Mouse (Mus musculus) lung, postnatal 0 days (tissue): ENCODE results near the gene Gm10842. TPM values are rescaled to one million over a fixed set of nuclear protein-coding genes. Genes with fewer than 3 reads are reported as not detected.
A peak's percentile ranks its signal among the peaks of the same experiment; 100 is the strongest.
"Not testable (repeated sequence)": the region's sequence is repeated elsewhere in the genome, so short reads cannot be mapped to it uniquely, and the experiment has no call there.

Experiments used
- ATAC-seq: fragments of 200-750 bp; cut with Nextera tagmentation; 2 replicates; pipeline ENCODE4 v1.8.0; 2017; ENCODE audit warnings: moderate library complexity
- DNase-seq: peaks from one replicate; pipeline ENCODE4 v3.0.0-alpha.2; 2016; ENCODE audit warnings: low spot score
- H3K27ac ChIP-seq: fragments of 300-500 bp; sonication (generic); 2 replicates; pipeline ENCODE4 v1.5.1; 2014; ENCODE audit warnings: antibody characterized with exemption, mild to moderate bottlenecking, low read length, mixed read lengths
- H3K27me3 ChIP-seq: fragments of 300-500 bp; sonication (generic); replicated peaks from 2 replicates; pipeline ENCODE4 v1.6.1; 2014; ENCODE audit warnings: low read length, mixed read lengths; ENCODE audit not compliant: insufficient read depth
- H3K36me3 ChIP-seq: fragments of 300-500 bp; sonication (generic); 2 replicates; pipeline ENCODE4 v1.6.1; 2014; ENCODE audit warnings: low read length, mixed read lengths; ENCODE audit not compliant: insufficient read depth
- H3K4me1 ChIP-seq: fragments of 300-500 bp; sonication (generic); 2 replicates; pipeline ENCODE4 v1.6.1; 2014; ENCODE audit warnings: antibody characterized with exemption, low read depth, low read length, mixed read lengths; ENCODE audit not compliant: insufficient read depth
- H3K4me2 ChIP-seq: fragments of 300-500 bp; sonication (generic); replicated peaks from 2 replicates; pipeline ENCODE4 v1.6.1; 2014; ENCODE audit warnings: low read depth, mild to moderate bottlenecking, low read length, moderate library complexity, mixed read lengths
- H3K4me3 ChIP-seq: fragments of 300-500 bp; sonication (generic); 2 replicates; pipeline ENCODE4 v1.5.1; 2014; ENCODE audit warnings: low read depth, low read length
- H3K9ac ChIP-seq: fragments of 300-500 bp; sonication (generic); replicated peaks from 2 replicates; pipeline ENCODE4 v1.6.1; 2014; ENCODE audit warnings: low read depth, mild to moderate bottlenecking
- H3K9me3 ChIP-seq: fragments of 300-500 bp; sonication (generic); 2 replicates; pipeline ENCODE4 v1.6.1; 2016; ENCODE audit warnings: low read length, mixed read lengths
- CTCF ChIP-seq: IDR thresholded peaks from 2 replicates; pipeline ENCODE4 v1.5.1; 2016; ENCODE audit warnings: antibody characterized with exemption, mild to moderate bottlenecking
- EP300 ChIP-seq: IDR thresholded peaks from 2 replicates; pipeline ENCODE4 v1.6.1; 2016; ENCODE audit warnings: antibody characterized with exemption, mild to moderate bottlenecking, control low read depth
- WGBS: fragments of 180-500 bp; shearing (Covaris S2); extraction: QIAGEN DNeasy Blood & Tissue Kit; methylation state at CpG from one replicate; pipeline ENCODE4 v1.1.7; 2014; 5-methylcytosine and 5-hydroxymethylcytosine counted together
- polyA plus RNA-seq: library from polyadenylated mRNA; unstranded; fragments of >200 nt; fragmentation: Nextera tagmentation; extraction: Ambion mirVana; gene quantifications from 2 replicates; pipeline ENCODE4 v1.2.1, GENCODE M21; 2015

Gene Gm10842
- polyA plus RNA-seq, 1 experiment from 2014 or later: not detected

DNA sequence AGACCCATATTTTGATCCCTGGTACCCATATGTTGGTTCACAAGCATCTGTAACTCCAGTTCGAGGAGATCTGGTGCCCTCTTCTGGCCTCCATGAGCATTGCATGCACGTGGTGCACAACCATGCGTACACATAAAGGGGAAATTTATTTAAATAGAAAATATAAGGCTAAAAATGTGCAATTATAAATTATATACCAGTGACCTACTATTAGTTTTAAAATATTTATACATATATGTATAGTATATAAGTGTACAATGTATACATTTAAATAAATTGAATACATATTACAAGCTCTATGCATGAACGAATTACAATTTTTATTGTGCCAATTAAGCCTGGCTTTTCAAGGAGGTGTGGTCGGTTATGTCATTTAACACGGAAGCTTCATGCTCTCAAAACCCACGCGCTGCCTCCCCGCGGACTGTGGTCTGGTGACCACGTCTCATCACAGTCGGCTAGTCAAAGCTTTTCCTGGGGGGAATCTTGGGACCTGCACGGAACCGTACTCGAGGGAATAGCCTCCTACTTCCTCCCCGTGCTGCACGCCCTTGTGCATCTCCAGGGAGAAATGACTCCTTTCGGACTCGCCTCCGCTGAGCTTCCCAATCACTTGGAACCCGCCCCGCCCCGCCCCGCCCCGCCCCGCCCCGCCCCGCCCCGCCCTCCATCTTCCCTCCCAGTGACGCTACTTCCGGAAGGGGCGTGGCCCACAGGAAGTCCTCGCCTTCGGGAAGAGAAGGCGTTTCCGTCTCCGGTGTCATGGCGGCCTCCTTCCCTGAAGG is 20.8 kb upstream of the Gm10842 start, which contains the start of gene Mettl2:
TSS of gene Mettl2 (plus strand) at position 691 of the 785 bp plus-strand sequence.
- DNase-seq (peak; percentile 95), ATAC-seq (peak; percentile 91)
- Histone ChIP-seq H3K9me3 (no peaks in the 10 kb centered on the region), H3K27ac (no peak within 1 kb of the TSS), H3K4me1 (peaks cover 11% of the 10 kb centered on the region; the same call in 1 of the 2 replicates), H3K27me3 (no peaks in the 10 kb centered on the region), H3K4me3 (peak within 1 kb of the TSS; percentile 70), H3K9ac (peak within 1 kb of the TSS; percentile 58), H3K36me3 (0 out of 2 replicates have a peak, but pooled peaks cover 3% of the 10 kb centered on the region), H3K4me2 (peak within 1 kb of the TSS; percentile 93)
- WGBS: 2% methylated on average over 29 of the region's 38 CpGs
- peak; percentile 79 for TF ChIP-seq CTCF
- TF ChIP-seq EP300: peak; percentile 18; the same call in 1 of the 2 replicates

DNA sequence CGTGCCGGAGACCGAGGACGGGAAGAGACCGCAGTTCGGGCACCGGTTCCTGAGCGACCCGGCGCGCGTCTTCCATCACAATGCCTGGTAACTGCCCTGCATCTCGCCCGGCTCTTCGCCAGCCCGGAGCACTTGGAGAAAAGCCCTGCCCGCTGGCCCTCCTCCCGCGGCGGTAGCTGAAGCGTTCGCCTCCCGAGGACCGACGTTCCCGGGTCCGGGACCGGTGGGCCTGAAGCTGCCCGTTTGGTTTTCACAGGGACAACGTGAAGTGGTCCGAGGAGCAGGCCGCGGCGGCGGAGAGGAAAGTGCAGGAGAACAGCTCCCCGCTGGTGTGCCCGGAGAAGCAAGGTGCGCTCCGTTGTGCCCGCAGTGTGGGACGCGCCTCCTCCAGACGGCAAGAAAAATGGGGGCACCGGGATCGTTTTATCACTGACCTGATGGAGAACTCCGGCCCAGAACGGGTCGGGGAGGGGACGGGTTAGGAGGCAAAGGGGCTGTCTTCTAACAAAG is 20.1 kb upstream of the Gm10842 start:
- under 1% methylated on average over 43 of the region's 49 CpGs for WGBS
- Histone ChIP-seq H3K36me3 (peaks cover 8% of the 10 kb centered on the region; the same call in 1 of the 2 replicates), H3K27me3 (no peaks in the 10 kb centered on the region), H3K27ac (no peak overlapping the region), H3K4me2 (peak overlapping the region; percentile 93), H3K4me3 (peak overlapping the region; percentile 70), H3K9ac (peak overlapping the region; percentile 58), H3K9me3 (no peaks in the 10 kb centered on the region), H3K4me1 (peaks cover 11% of the 10 kb centered on the region; the same call in 1 of the 2 replicates)
- DNase-seq (no peak), ATAC-seq (peak; percentile 14)
- TF ChIP-seq CTCF: no peak
- no peak for TF ChIP-seq EP300

DNA sequence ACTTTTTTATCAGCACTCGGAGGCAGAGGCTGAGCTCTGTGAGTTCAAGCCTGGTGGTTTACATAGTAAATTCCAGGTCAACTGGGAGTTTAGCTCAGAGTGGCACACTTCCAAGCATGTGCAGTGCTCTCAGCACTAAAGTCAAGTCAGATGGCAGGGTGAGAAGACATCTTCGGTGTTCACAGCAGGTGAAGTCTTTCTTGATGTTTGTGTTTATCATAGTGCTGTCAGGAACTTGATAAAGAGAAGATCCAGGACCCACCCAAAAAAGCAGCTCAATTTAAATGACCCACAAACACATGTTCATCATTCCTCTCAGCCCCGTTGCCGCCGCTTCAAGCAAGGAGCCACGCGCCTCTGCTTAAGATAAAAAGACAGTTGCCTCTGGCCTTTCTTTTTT is 11.0 kb upstream of the Gm10842 start:
- Histone ChIP-seq H3K9me3 (no peaks in the 10 kb centered on the region), H3K27ac (no peak overlapping the region), H3K36me3 (peaks cover 42% of the 10 kb centered on the region), H3K9ac (no peak overlapping the region), H3K4me1 (no peaks in the 10 kb centered on the region), H3K27me3 (no peaks in the 10 kb centered on the region), H3K4me3 (no peak overlapping the region), H3K4me2 (no peak overlapping the region)
- DNase-seq (no peak), ATAC-seq (no peak)
- 88% methylated on average over 7 of the region's 7 CpGs for WGBS
- no peak for TF ChIP-seq EP300
- no peak for TF ChIP-seq CTCF

DNA sequence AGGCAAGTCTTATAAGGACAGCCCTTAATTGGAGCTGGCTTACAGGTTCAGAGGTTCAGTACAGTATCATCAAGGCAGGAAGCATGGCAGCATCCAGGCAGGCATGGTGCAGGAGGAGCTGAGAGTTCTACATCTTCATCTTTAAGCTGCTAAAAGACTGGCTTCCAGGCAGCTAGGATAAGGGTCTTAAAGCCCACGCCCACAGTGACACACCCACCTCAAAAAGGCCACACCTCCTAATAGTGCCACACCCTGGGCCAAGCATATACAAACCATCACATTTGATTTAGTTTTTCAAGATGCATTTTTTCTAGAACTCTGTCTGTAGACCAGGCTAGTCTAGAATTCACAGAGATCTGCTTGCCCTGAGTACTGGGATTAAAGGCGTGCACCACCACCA is 9.4 kb upstream of the Gm10842 start:
- not testable (repeated sequence) for H3K4me2 ChIP-seq, H3K27ac ChIP-seq, ATAC-seq, H3K9me3 ChIP-seq, DNase-seq, H3K4me1 ChIP-seq, H3K4me3 ChIP-seq, H3K9ac ChIP-seq, H3K27me3 ChIP-seq
- peaks cover 34% of the 10 kb centered on the region for H3K36me3 ChIP-seq
- WGBS: 90% methylated on average over 2 of the region's 2 CpGs

DNA sequence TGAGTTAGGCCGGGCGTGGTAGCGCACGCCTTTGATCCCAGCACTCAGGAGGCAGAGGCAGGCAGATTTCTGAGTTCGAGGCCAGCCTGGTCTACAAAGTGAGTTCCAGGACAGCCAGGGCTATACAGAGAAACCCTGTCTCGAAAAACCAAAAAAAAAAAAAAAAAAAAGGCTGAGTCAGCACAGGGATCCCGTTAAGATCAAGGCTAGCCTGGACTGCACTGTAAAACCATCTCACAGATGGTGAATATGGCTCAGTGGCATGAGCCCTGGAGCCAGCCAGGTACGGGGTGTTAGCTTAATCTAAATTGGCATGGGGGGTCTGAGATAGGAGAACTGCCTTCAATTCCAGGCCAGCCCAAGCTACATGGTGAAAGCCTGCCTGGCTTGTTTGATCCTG is 6.2 kb upstream of the Gm10842 start:
- not testable (repeated sequence) for H3K4me2 ChIP-seq, ATAC-seq, H3K27me3 ChIP-seq, H3K9ac ChIP-seq, H3K4me1 ChIP-seq, H3K27ac ChIP-seq, H3K4me3 ChIP-seq, H3K9me3 ChIP-seq, DNase-seq
- WGBS: 94% methylated on average over 7 of the region's 8 CpGs
- peaks cover 15% of the 10 kb centered on the region; the same call in 1 of the 2 replicates for H3K36me3 ChIP-seq

DNA sequence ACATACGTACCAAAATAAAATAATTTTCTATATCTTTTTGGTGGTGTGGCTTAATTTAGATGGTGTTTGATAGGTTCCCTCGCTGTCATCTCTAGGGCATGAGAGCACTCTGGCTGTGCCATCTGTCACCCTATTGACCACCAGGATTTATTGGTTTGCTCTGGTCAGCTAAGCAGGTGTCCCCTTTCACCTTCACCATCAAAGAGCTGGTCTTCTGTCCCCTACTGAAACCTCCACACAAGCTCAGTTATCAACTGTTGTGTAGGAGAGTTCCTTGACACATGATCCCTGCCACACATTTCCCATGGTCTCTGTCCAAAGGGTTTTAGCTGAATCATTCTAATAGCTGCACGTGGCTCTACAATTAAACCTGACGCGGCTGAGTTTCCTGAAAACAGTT is 5.6 kb upstream of the Gm10842 start:
- ATAC-seq: no peak
- Histone ChIP-seq H3K4me2 (no peak overlapping the region), H3K9ac (no peak overlapping the region), H3K36me3 (peaks cover 12% of the 10 kb centered on the region; the same call in 1 of the 2 replicates), H3K4me3 (no peak overlapping the region), H3K4me1 (no peaks in the 10 kb centered on the region), H3K27ac (no peak overlapping the region), H3K9me3 (no peaks in the 10 kb centered on the region), H3K27me3 (no peaks in the 10 kb centered on the region)
- no peak for DNase-seq
- TF ChIP-seq CTCF: no peak
- TF ChIP-seq EP300: no peak
- 94% methylated on average over 5 of the region's 5 CpGs for WGBS
